Mouse (Mus musculus): ENCODE measurements around the gene Cxcr1. TPM values are rescaled to one million over a fixed set of nuclear protein-coding genes. Genes with fewer than 3 reads are reported as not detected.
A peak's percentile ranks its signal among the peaks of the same experiment; 100 is the strongest.

Cxcr1 gene
- polyA plus RNA-seq, 1 experiment from 2014 or later = not detected

GRCm38 (mm10) chr1:74153461-74154184, 40.8 kb downstream of the Cxcr1 start, which contains the start of gene Cxcr2:
Gene Cxcr2, plus strand, starts transcription at chr1:74153989.
- Histone ChIP-seq H3K27me3 (ENCODE audit: insufficient read depth, low read length) (no peaks in the 10 kb centered on the region), H3K36me3 (ENCODE audit: insufficient read depth, low read length) (no peaks in the 10 kb centered on the region), H3K4me2 (ENCODE audit: low read length) (no peak within 1 kb of the TSS), H3K27ac (no peak within 1 kb of the TSS), H3K4me1 (replicated peaks; ENCODE audit: insufficient read depth, low read length) (no peaks in the 10 kb centered on the region), H3K9me3 (replicated peaks; ENCODE audit: low read length) (no peaks in the 10 kb centered on the region), H3K4me3 (replicated peaks; ENCODE audit: low read depth, low read length) (no peak within 1 kb of the TSS), H3K9ac (ENCODE audit: low read depth, low read length) (no peak within 1 kb of the TSS)
- 67% methylated on average over 8 of the region's 8 CpGs for WGBS
- TF ChIP-seq CTCF (IDR thresholded peaks at IDR 0.05; ENCODE audit: low read depth) = no peak
- DNase-seq (ENCODE audit: low spot score) (no peak), ATAC-seq (replicated peaks; ENCODE audit: low FRiP score, low read depth) (no peak)

- no peak for TF ChIP-seq CTCF (IDR thresholded peaks at IDR 0.05; ENCODE audit: low read depth)
Measured at GRCm38 (mm10) chr1:74151091-74151490, 43.3 kb downstream of the Cxcr1 start.

GRCm38 (mm10) chr1:74150101-74150500, 44.3 kb downstream of the Cxcr1 start:
- Histone ChIP-seq H3K9me3 (replicated peaks; ENCODE audit: low read length) (no peaks in the 10 kb centered on the region), H3K36me3 (ENCODE audit: insufficient read depth, low read length) (no peaks in the 10 kb centered on the region), H3K9ac (ENCODE audit: low read depth, low read length) (no peak overlapping the region), H3K4me2 (ENCODE audit: low read length) (no peak overlapping the region), H3K27ac (no peak overlapping the region), H3K4me1 (replicated peaks; ENCODE audit: insufficient read depth, low read length) (no peaks in the 10 kb centered on the region), H3K4me3 (replicated peaks; ENCODE audit: low read depth, low read length) (no peak overlapping the region), H3K27me3 (ENCODE audit: insufficient read depth, low read length) (no peaks in the 10 kb centered on the region)
- no peak for TF ChIP-seq CTCF (IDR thresholded peaks at IDR 0.05; ENCODE audit: low read depth)
- ATAC-seq (replicated peaks; ENCODE audit: low FRiP score, low read depth) (no peak), DNase-seq (ENCODE audit: low spot score) (no peak)
- WGBS = 89% methylated on average over 3 of the region's 3 CpGs

More at GRCm38 (mm10) chr1:74151091-74151490, 43.3 kb downstream of the Cxcr1 start:
- H3K36me3 ChIP-seq (ENCODE audit: insufficient read depth, low read length) = no peaks in the 10 kb centered on the region
- 69% methylated on average over 3 of the region's 3 CpGs for WGBS
- H3K9me3 ChIP-seq (replicated peaks; ENCODE audit: low read length) = no peaks in the 10 kb centered on the region
- ATAC-seq (replicated peaks; ENCODE audit: low FRiP score, low read depth) = no peak
- H3K27me3 ChIP-seq (ENCODE audit: insufficient read depth, low read length) = no peaks in the 10 kb centered on the region
- DNase-seq (ENCODE audit: low spot score) = no peak
- H3K4me2 ChIP-seq (ENCODE audit: low read length) = no peak overlapping the region
- H3K4me1 ChIP-seq (replicated peaks; ENCODE audit: insufficient read depth, low read length) = no peaks in the 10 kb centered on the region
- no peak overlapping the region for H3K9ac ChIP-seq (ENCODE audit: low read depth, low read length)
- H3K4me3 ChIP-seq (replicated peaks; ENCODE audit: low read depth, low read length) = no peak overlapping the region
- H3K27ac ChIP-seq = no peak overlapping the region

- TF ChIP-seq CTCF (IDR thresholded peaks at IDR 0.05; ENCODE audit: low read depth) = no peak
- no peak overlapping the region for H3K4me3 ChIP-seq (replicated peaks; ENCODE audit: low read depth, low read length)
- WGBS = 88% methylated on average over 6 of the region's 6 CpGs
Measured at GRCm38 (mm10) chr1:74149106-74149885, 45.1 kb downstream of the Cxcr1 start.

More at GRCm38 (mm10) chr1:74149106-74149885, 45.1 kb downstream of the Cxcr1 start:
- no peak for ATAC-seq (replicated peaks; ENCODE audit: low FRiP score, low read depth)
- Histone ChIP-seq H3K27ac (no peak overlapping the region), H3K4me1 (replicated peaks; ENCODE audit: insufficient read depth, low read length) (no peaks in the 10 kb centered on the region), H3K27me3 (ENCODE audit: insufficient read depth, low read length) (no peaks in the 10 kb centered on the region), H3K9me3 (replicated peaks; ENCODE audit: low read length) (no peaks in the 10 kb centered on the region), H3K9ac (ENCODE audit: low read depth, low read length) (no peak overlapping the region), H3K36me3 (ENCODE audit: insufficient read depth, low read length) (no peaks in the 10 kb centered on the region), H3K4me2 (ENCODE audit: low read length) (no peak overlapping the region)
- DNase-seq (ENCODE audit: low spot score) = no peak

MicroRNA genes within 50 kb of the gene (microRNA counts, 519-probe panel; counts per million panel counts)
- 330 counts per million, percentile 68 among the panel's probes with 10 or more counts for microRNA mmu-miR-1928

Small RNA genes within 50 kb of the gene (microRNA-seq; reads per million reads assigned to microRNA genes)
- gene Mir1928 = not detected

Other genes with a start within 250 kb of the Cxcr1 start
- gene Tns1, start 70.2 kb downstream of the Cxcr1 start, polyA plus RNA-seq (2015; fragmentation: Nextera tagmentation; extraction: Ambion mirVana) = 65.4 and 71.8 TPM in 2 replicates
- 0.07 and 0.18 TPM in 2 replicates for gene Rufy4, start 69.1 kb downstream of the Cxcr1 start, polyA plus RNA-seq (2015; fragmentation: Nextera tagmentation; extraction: Ambion mirVana)
- 0.30 and 0.51 TPM in 2 replicates for gene Cxcr2, start 40.6 kb downstream of the Cxcr1 start, polyA plus RNA-seq (2015; fragmentation: Nextera tagmentation; extraction: Ambion mirVana)
- 487 TPM in 2 replicates for gene Arpc2, start 41.5 kb upstream of the Cxcr1 start, polyA plus RNA-seq (2015; fragmentation: Nextera tagmentation; extraction: Ambion mirVana)
- 1.0 and 1.7 TPM in 2 replicates for gene Gpbar1, start 83.9 kb upstream of the Cxcr1 start, polyA plus RNA-seq (2015; fragmentation: Nextera tagmentation; extraction: Ambion mirVana)
- 248 and 264 TPM in 2 replicates for gene Aamp, start 90.1 kb upstream of the Cxcr1 start, polyA plus RNA-seq (2015; fragmentation: Nextera tagmentation; extraction: Ambion mirVana)
- 162 and 169 TPM in 2 replicates for gene Pnkd, start 90.3 kb upstream of the Cxcr1 start, polyA plus RNA-seq (2015; fragmentation: Nextera tagmentation; extraction: Ambion mirVana)
- gene Tmbim1, start 111.0 kb upstream of the Cxcr1 start, polyA plus RNA-seq (2015; fragmentation: Nextera tagmentation; extraction: Ambion mirVana) = 27.8 and 30.8 TPM in 2 replicates
- gene Catip, start 167.5 kb upstream of the Cxcr1 start, polyA plus RNA-seq (2015; fragmentation: Nextera tagmentation; extraction: Ambion mirVana) = 0.59 and 0.75 TPM in 2 replicates
- 2.6 and 3.6 TPM in 2 replicates for gene Slc11a1, start 180.6 kb upstream of the Cxcr1 start, polyA plus RNA-seq (2015; fragmentation: Nextera tagmentation; extraction: Ambion mirVana)
- gene Ctdsp1, start 196.9 kb upstream of the Cxcr1 start, polyA plus RNA-seq (2015; fragmentation: Nextera tagmentation; extraction: Ambion mirVana) = 73.3 and 75.8 TPM in 2 replicates
- gene Vil1, start 214.7 kb upstream of the Cxcr1 start, polyA plus RNA-seq (2015; fragmentation: Nextera tagmentation; extraction: Ambion mirVana) = 17.0 and 18.0 TPM in 2 replicates